Mouse (Mus musculus): ENCODE results near the gene Rnf144b. TPM values are rescaled to one million over a fixed set of nuclear protein-coding genes. Genes with fewer than 3 reads are reported as not detected.

Gene Rnf144b
- polyA plus RNA-seq, 1 experiment from 2014 or later, result 1.2 TPM

GRCm38 (mm10) chr13:47225324-47225697, 102.9 kb downstream of the Rnf144b start:
- Histone ChIP-seq H3K4me3 (replicated peaks) (no peak overlapping the region), H3K36me3 (no peaks in the 10 kb centered on the region), H3K4me1 (peaks cover 11% of the 10 kb centered on the region), H3K27me3 (replicated peaks) (no peaks in the 10 kb centered on the region), H3K27ac (replicated peaks) (no peak overlapping the region), H3K4me2 (no peak overlapping the region), H3K9me3 (replicated peaks) (no peaks in the 10 kb centered on the region), H3K9ac (replicated peaks) (no peak overlapping the region)
- 81% methylated on average over 3 of the region's 3 CpGs for WGBS
- ATAC-seq (ENCODE audit: low FRiP score), result no peak

GRCm38 (mm10) chr13:47225802-47226201, 103.3 kb downstream of the Rnf144b start:
- Histone ChIP-seq H3K27ac (replicated peaks) (no peak overlapping the region), H3K27me3 (replicated peaks) (no peaks in the 10 kb centered on the region), H3K9ac (replicated peaks) (no peak overlapping the region), H3K9me3 (replicated peaks) (no peaks in the 10 kb centered on the region), H3K36me3 (no peaks in the 10 kb centered on the region), H3K4me2 (no peak overlapping the region), H3K4me3 (replicated peaks) (no peak overlapping the region), H3K4me1 (peaks cover 11% of the 10 kb centered on the region)
- ATAC-seq (ENCODE audit: low FRiP score), result no peak
- WGBS, result 85% methylated on average over 9 of the region's 9 CpGs

- Histone ChIP-seq H3K36me3 (no peaks in the 10 kb centered on the region), H3K4me1 (peaks cover 11% of the 10 kb centered on the region), H3K9me3 (replicated peaks) (no peaks in the 10 kb centered on the region), H3K4me3 (replicated peaks) (no peak overlapping the region), H3K9ac (replicated peaks) (no peak overlapping the region), H3K27ac (replicated peaks) (no peak overlapping the region), H3K4me2 (no peak overlapping the region), H3K27me3 (replicated peaks) (no peaks in the 10 kb centered on the region)
- no peak for ATAC-seq (ENCODE audit: low FRiP score)
- WGBS, result 79% methylated on average over 5 of the region's 5 CpGs
These were observed 104.1 kb downstream of the Rnf144b start for GRCm38 (mm10) chr13:47226521-47226920.

GRCm38 (mm10) chr13:47228201-47228600, 105.7 kb downstream of the Rnf144b start:
- no peak overlapping the region for H3K4me2 ChIP-seq
- no peaks in the 10 kb centered on the region for H3K36me3 ChIP-seq
- 92% methylated on average over 8 of the region's 8 CpGs for WGBS
- H3K9ac ChIP-seq (replicated peaks), result no peak overlapping the region
- no peak overlapping the region for H3K27ac ChIP-seq (replicated peaks)
- H3K27me3 ChIP-seq (replicated peaks), result no peaks in the 10 kb centered on the region
- ATAC-seq (ENCODE audit: low FRiP score), result no peak
- peaks cover 11% of the 10 kb centered on the region for H3K4me1 ChIP-seq
- H3K4me3 ChIP-seq (replicated peaks), result no peak overlapping the region
- no peaks in the 10 kb centered on the region for H3K9me3 ChIP-seq (replicated peaks)

- H3K27me3 ChIP-seq (replicated peaks), result no peaks in the 10 kb centered on the region
- H3K27ac ChIP-seq (replicated peaks), result no peak overlapping the region
- H3K4me1 ChIP-seq, result peaks cover 10% of the 10 kb centered on the region
- no peak overlapping the region for H3K4me3 ChIP-seq (replicated peaks)
- ATAC-seq (ENCODE audit: low FRiP score), result no peak
- H3K4me2 ChIP-seq, result no peak overlapping the region
- H3K9ac ChIP-seq (replicated peaks), result no peak overlapping the region
- H3K36me3 ChIP-seq, result no peaks in the 10 kb centered on the region
- WGBS, result 91% methylated on average over 12 of the region's 12 CpGs
- H3K9me3 ChIP-seq (replicated peaks), result no peaks in the 10 kb centered on the region
These were observed 106.3 kb downstream of the Rnf144b start for GRCm38 (mm10) chr13:47228626-47229190.

GRCm38 (mm10) chr13:47232163-47232562, 109.7 kb downstream of the Rnf144b start:
- WGBS, result 83% methylated on average over 6 of the region's 6 CpGs
- no peaks in the 10 kb centered on the region for H3K27me3 ChIP-seq (replicated peaks)
- no peaks in the 10 kb centered on the region for H3K36me3 ChIP-seq
- H3K4me2 ChIP-seq, result no peak overlapping the region
- H3K4me3 ChIP-seq (replicated peaks), result no peak overlapping the region
- H3K9me3 ChIP-seq (replicated peaks), result no peaks in the 10 kb centered on the region
- no peak for ATAC-seq (ENCODE audit: low FRiP score)
- no peak overlapping the region for H3K27ac ChIP-seq (replicated peaks)
- no peak overlapping the region for H3K9ac ChIP-seq (replicated peaks)
- no peaks in the 10 kb centered on the region for H3K4me1 ChIP-seq

DNA sequence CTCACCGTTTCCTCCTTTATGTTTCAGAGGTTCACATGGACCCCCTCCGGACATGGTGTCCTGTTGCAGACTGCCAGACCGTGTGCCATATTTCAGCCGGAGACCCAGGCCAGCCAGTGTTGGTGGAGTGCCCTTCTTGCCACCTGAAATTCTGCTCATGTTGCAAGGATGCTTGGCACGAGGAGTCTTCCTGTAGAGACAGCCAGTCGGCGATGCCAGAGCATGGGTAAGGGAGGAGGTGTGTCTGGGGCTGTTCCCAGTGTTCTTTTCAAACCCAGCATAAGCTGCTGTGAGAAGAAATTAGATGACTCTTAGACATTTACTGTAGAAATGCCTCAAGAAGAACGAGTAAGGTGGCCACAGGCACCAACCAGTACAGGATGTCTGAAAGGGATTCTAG, 114.9 kb downstream of the Rnf144b start:
- Histone ChIP-seq H3K9me3 (replicated peaks) (no peaks in the 10 kb centered on the region), H3K27me3 (replicated peaks) (no peaks in the 10 kb centered on the region), H3K4me2 (no peak overlapping the region), H3K4me3 (replicated peaks) (no peak overlapping the region), H3K36me3 (no peaks in the 10 kb centered on the region), H3K9ac (replicated peaks) (no peak overlapping the region), H3K4me1 (no peaks in the 10 kb centered on the region), H3K27ac (replicated peaks) (no peak overlapping the region)
- no peak for ATAC-seq (ENCODE audit: low FRiP score)
- WGBS, result 89% methylated on average over 8 of the region's 8 CpGs

- Histone ChIP-seq H3K36me3 (no peaks in the 10 kb centered on the region), H3K4me3 (replicated peaks) (no peak overlapping the region), H3K4me2 (no peak overlapping the region), H3K27me3 (replicated peaks) (no peaks in the 10 kb centered on the region), H3K27ac (replicated peaks) (no peak overlapping the region), H3K4me1 (no peaks in the 10 kb centered on the region), H3K9me3 (replicated peaks) (no peaks in the 10 kb centered on the region), H3K9ac (replicated peaks) (no peak overlapping the region)
- 75% methylated on average over 17 of the region's 17 CpGs for WGBS
- no peak for ATAC-seq (ENCODE audit: low FRiP score)
These were observed 115.7 kb downstream of the Rnf144b start for GRCm38 (mm10) chr13:47238131-47238530.

- H3K36me3 ChIP-seq, result no peaks in the 10 kb centered on the region
- H3K9ac ChIP-seq (replicated peaks), result no peak overlapping the region
- ATAC-seq (ENCODE audit: low FRiP score), result no peak
- no peak overlapping the region for H3K4me3 ChIP-seq (replicated peaks)
- no peak overlapping the region for H3K4me2 ChIP-seq
- peaks cover 10% of the 10 kb centered on the region; the same call in 1 of the 2 replicates for H3K4me1 ChIP-seq
- WGBS, result 95% methylated on average over 6 of the region's 6 CpGs
- H3K27me3 ChIP-seq (replicated peaks), result no peaks in the 10 kb centered on the region
- no peaks in the 10 kb centered on the region for H3K9me3 ChIP-seq (replicated peaks)
- no peak overlapping the region; the same call in 1 of the 2 replicates for H3K27ac ChIP-seq (replicated peaks)
These were observed 121.1 kb downstream of the Rnf144b start for GRCm38 (mm10) chr13:47243569-47243968.

DNA sequence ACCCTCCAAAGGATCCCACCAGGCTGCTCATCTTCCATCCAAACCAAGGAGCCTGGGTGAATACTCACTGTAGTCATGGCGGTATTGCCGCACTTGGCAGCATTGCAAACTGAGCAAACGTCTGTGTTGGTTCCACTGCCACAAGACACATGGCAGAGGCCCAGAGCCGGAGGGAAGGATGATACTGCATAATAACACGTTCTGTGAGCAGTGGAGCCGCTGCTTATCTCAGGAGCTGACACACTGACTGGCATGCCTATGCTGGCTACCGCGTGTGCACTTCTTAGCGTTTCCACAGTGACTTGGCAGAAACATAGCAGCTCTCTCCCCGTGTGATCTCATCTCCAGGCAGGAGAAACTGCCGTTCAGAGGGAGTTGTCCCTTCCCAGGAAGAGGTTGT, 122.3 kb downstream of the Rnf144b start:
- ATAC-seq (ENCODE audit: low FRiP score), result peak; percentile 45; the same call in 1 of the 2 replicates
- WGBS, result 57% methylated on average over 11 of the region's 11 CpGs
- no peak overlapping the region for H3K4me2 ChIP-seq

GRCm38 (mm10) chr13:47246459-47246858, 124.0 kb downstream of the Rnf144b start:
- no peak overlapping the region for H3K27ac ChIP-seq (replicated peaks)
- WGBS, result 75% methylated on average over 10 of the region's 10 CpGs

More for the DNA sequence above, 122.3 kb downstream of the Rnf144b start:
- Histone ChIP-seq H3K9me3 (replicated peaks) (no peaks in the 10 kb centered on the region), H3K27me3 (replicated peaks) (no peaks in the 10 kb centered on the region), H3K27ac (replicated peaks) (peak overlapping the region; percentile 34; the same call in 1 of the 2 replicates), H3K4me1 (peaks cover 10% of the 10 kb centered on the region; the same call in 1 of the 2 replicates), H3K4me3 (replicated peaks) (no peak overlapping the region), H3K9ac (replicated peaks) (no peak overlapping the region), H3K36me3 (no peaks in the 10 kb centered on the region)

GRCm38 (mm10) chr13:47247156-47247800, 124.8 kb downstream of the Rnf144b start:
- ATAC-seq (ENCODE audit: low FRiP score), result no peak
- Histone ChIP-seq H3K9ac (replicated peaks) (no peak overlapping the region), H3K27me3 (replicated peaks) (no peaks in the 10 kb centered on the region), H3K36me3 (no peaks in the 10 kb centered on the region), H3K4me1 (peaks cover 10% of the 10 kb centered on the region; the same call in 1 of the 2 replicates), H3K4me2 (no peak overlapping the region), H3K4me3 (replicated peaks) (no peak overlapping the region), H3K27ac (replicated peaks) (no peak overlapping the region), H3K9me3 (replicated peaks) (no peaks in the 10 kb centered on the region)
- 73% methylated on average over 13 of the region's 13 CpGs for WGBS

More at GRCm38 (mm10) chr13:47246459-47246858, 124.0 kb downstream of the Rnf144b start:
- Histone ChIP-seq H3K9me3 (replicated peaks) (no peaks in the 10 kb centered on the region), H3K4me2 (no peak overlapping the region), H3K9ac (replicated peaks) (no peak overlapping the region), H3K27me3 (replicated peaks) (no peaks in the 10 kb centered on the region), H3K36me3 (no peaks in the 10 kb centered on the region), H3K4me3 (replicated peaks) (no peak overlapping the region), H3K4me1 (peaks cover 10% of the 10 kb centered on the region; the same call in 1 of the 2 replicates)
- no peak for ATAC-seq (ENCODE audit: low FRiP score)

All from neural tube, embryonic 15.5 days (tissue).